Mouse (Mus musculus): Measurements from ENCODE around the gene Myrf.

The Myrf gene

GRCm38 (mm10) chr19:10240654-10241305 is at the start of gene Myrf:
Gene Myrf, minus strand, starts transcription at chr19:10240748.
- peak; percentile 88 to 89 for DNase-seq

- DNase-seq, result peak in 1 of 2 experiments; percentile 56
Observed at GRCm38 (mm10) chr19:10289609-10290150, 49.1 kb upstream of the Myrf start.

- DNase-seq, result no peak
Observed at GRCm38 (mm10) chr19:10288125-10289040, 47.8 kb upstream of the Myrf start.

- DNase-seq, result peak in 1 of 2 experiments; percentile 76
Observed at GRCm38 (mm10) chr19:10286458-10286872, 45.9 kb upstream of the Myrf start.

GRCm38 (mm10) chr19:10280771-10281540 is 40.4 kb upstream of the Myrf start:
- no peak for DNase-seq

- peak; percentile 65 to 74 for DNase-seq
Observed at GRCm38 (mm10) chr19:10279668-10280067, 39.1 kb upstream of the Myrf start.

- no peak for DNase-seq
Observed at GRCm38 (mm10) chr19:10278669-10279324, 38.2 kb upstream of the Myrf start.

- DNase-seq, result peak; percentile 66 to 81
Observed at GRCm38 (mm10) chr19:10277759-10278158, 37.2 kb upstream of the Myrf start.

- no peak for DNase-seq
Observed at GRCm38 (mm10) chr19:10277331-10277730, 36.8 kb upstream of the Myrf start.

GRCm38 (mm10) chr19:10276483-10277144 is 36.1 kb upstream of the Myrf start:
- DNase-seq, result no peak

GRCm38 (mm10) chr19:10274056-10274455 is 33.5 kb upstream of the Myrf start:
- DNase-seq, result no peak

- DNase-seq, result peak; percentile 52 to 63
Observed at GRCm38 (mm10) chr19:10272746-10273145, 32.2 kb upstream of the Myrf start.

GRCm38 (mm10) chr19:10271592-10271991 is 31.0 kb upstream of the Myrf start:
- DNase-seq, result no peak

GRCm38 (mm10) chr19:10270356-10270755 is 29.8 kb upstream of the Myrf start:
- DNase-seq, result no peak

- no peak for DNase-seq
Observed at GRCm38 (mm10) chr19:10268851-10269250, 28.3 kb upstream of the Myrf start.

- no peak for DNase-seq
Observed at GRCm38 (mm10) chr19:10267953-10268352, 27.4 kb upstream of the Myrf start.

GRCm38 (mm10) chr19:10267057-10267456 is 26.5 kb upstream of the Myrf start:
- DNase-seq, result peak; percentile 64 to 68

- DNase-seq, result peak; percentile 92
Observed at GRCm38 (mm10) chr19:10266196-10266850, 25.8 kb upstream of the Myrf start.

- no peak for DNase-seq
Observed at GRCm38 (mm10) chr19:10261369-10261768, 20.8 kb upstream of the Myrf start.

- DNase-seq, result peak; percentile 76 to 86
Observed at GRCm38 (mm10) chr19:10258279-10259011, 17.9 kb upstream of the Myrf start.

Measured in lung, postnatal 4 days (tissue).